Mouse (Mus musculus) embryonic fibroblast, embryonic 13.5 days (primary cell): ENCODE results near the gene Rab40c.
A peak's percentile ranks its signal among the peaks of the same experiment; 100 is the strongest.

ENCODE experiments used
- CTCF ChIP-seq: IDR thresholded peaks from 2 replicates; pipeline ENCODE4 v1.5.1; 2011; ENCODE audit warnings: mild to moderate bottlenecking, control low read depth, low read length, moderate library complexity, borderline replicate concordance; ENCODE audit not compliant: insufficient read depth
- POLR2A ChIP-seq: IDR thresholded peaks from 2 replicates; pipeline ENCODE4 v1.6.1; 2011; ENCODE audit warnings: low read depth, mild to moderate bottlenecking, control low read depth, low read length, moderate library complexity

DNA sequence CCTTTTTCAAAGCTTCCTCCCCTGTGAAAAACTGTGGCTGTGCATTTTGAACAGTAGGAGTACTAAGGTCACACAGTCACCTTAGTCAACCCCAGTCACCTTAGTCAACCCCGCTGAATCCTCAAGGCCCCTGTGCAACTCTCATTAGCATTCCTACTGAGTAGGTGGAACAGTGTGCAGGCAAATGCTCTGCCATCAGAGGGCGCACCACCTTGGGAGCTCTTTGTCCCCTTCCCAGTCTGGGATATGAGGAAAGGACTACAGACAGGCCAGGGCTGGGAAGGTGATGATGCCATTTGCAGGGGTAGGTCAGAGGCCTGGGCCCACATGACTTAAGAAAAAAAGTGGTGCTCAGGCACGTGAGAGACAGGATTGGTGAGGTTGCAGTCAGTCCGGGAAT lies 40.3 kb downstream of the Rab40c start:
- peak; percentile 40; the same call in 1 of the 2 replicates for TF ChIP-seq CTCF
- no peak for TF ChIP-seq POLR2A
